Mouse (Mus musculus): Measurements from ENCODE around the gene Zbtb8os.

- no peak for TF ChIP-seq CTCF (IDR thresholded peaks at IDR 0.05; ENCODE audit: borderline replicate concordance, insufficient read depth, low read length)
- TF ChIP-seq POLR2A (IDR thresholded peaks at IDR 0.05; ENCODE audit: low read depth, low read length): no peak
Measured at GRCm38 (mm10) chr4:129386989-129387388, 51.5 kb downstream of the Zbtb8os start.
